Mouse (Mus musculus) forebrain, embryonic 11.5 days (tissue): ENCODE data around the gene Celf2. TPM values are rescaled to one million over a fixed set of nuclear protein-coding genes. Genes with fewer than 3 reads are reported as not detected.
A peak's percentile ranks its signal among the peaks of the same experiment; 100 is the strongest.

Experiments
- ATAC-seq: fragments of 200-750 bp; cut with Nextera tagmentation; replicated peaks from 2 replicates; pipeline ENCODE4 v1.8.0; 2017; ENCODE audit warnings: moderate TSS enrichment; ENCODE audit not compliant: low FRiP score
- DNase-seq: peaks from one replicate; pipeline ENCODE4 v3.0.0-alpha.2; 2017; ENCODE audit warnings: low spot score
- H3K27ac ChIP-seq: fragments of 300-500 bp; sonication (generic); 2 replicates; pipeline ENCODE4 v1.5.1; 2014; ENCODE audit warnings: low read depth, low read length
- H3K27me3 ChIP-seq: fragments of 300-500 bp; sonication (generic); 2 replicates; pipeline ENCODE4 v1.6.1; 2014; ENCODE audit warnings: mild to moderate bottlenecking, low read length, mixed read lengths; ENCODE audit not compliant: control insufficient read depth, insufficient read depth
- H3K36me3 ChIP-seq: fragments of 300-500 bp; sonication (generic); 2 replicates; pipeline ENCODE4 v1.6.1; 2014; ENCODE audit warnings: mild to moderate bottlenecking, low read length, moderate library complexity, mixed read lengths; ENCODE audit not compliant: control insufficient read depth, insufficient read depth
- H3K4me1 ChIP-seq: fragments of 300-500 bp; sonication (generic); replicated peaks from 2 replicates; pipeline ENCODE4 v1.6.1; 2014; ENCODE audit warnings: low read length, mixed read lengths; ENCODE audit not compliant: control insufficient read depth, insufficient read depth
- H3K4me2 ChIP-seq: fragments of 300-500 bp; sonication (generic); 2 replicates; pipeline ENCODE4 v1.6.1; 2014; ENCODE audit warnings: low read depth, mild to moderate bottlenecking, low read length, moderate library complexity, mixed read lengths; ENCODE audit not compliant: severe bottlenecking
- H3K4me3 ChIP-seq: fragments of 300-500 bp; sonication (generic); 2 replicates; pipeline ENCODE4 v1.5.1; 2014; ENCODE audit warnings: low read depth, low read length
- H3K9ac ChIP-seq: fragments of 300-500 bp; sonication (generic); 2 replicates; pipeline ENCODE4 v1.6.1; 2014; ENCODE audit warnings: low read length
- H3K9me3 ChIP-seq: fragments of 300-500 bp; sonication (generic); 2 replicates; pipeline ENCODE4 v1.6.1; 2016; ENCODE audit warnings: low read length, mixed read lengths; ENCODE audit not compliant: control insufficient read depth
- WGBS: fragments of 180-500 bp; shearing (Covaris S2); extraction: QIAGEN DNeasy Blood & Tissue Kit; methylation state at CpG from one replicate; pipeline ENCODE4 v1.1.7; 2014; 5-methylcytosine and 5-hydroxymethylcytosine counted together
- polyA plus RNA-seq: library from polyadenylated mRNA; unstranded; fragments of >200 nt; fragmentation: Nextera tagmentation; extraction: Ambion mirVana; gene quantifications from 2 replicates; pipeline ENCODE4 v1.2.1, GENCODE M21; 2014

Celf2 gene
- polyA plus RNA-seq, 1 experiment from 2014 or later, result 116 TPM

- H3K27me3 ChIP-seq, result no peaks in the 10 kb centered on the region
- WGBS, result 72% methylated on average over 8 of the region's 8 CpGs
- no peak for DNase-seq
- no peak overlapping the region for H3K4me3 ChIP-seq
- H3K4me1 ChIP-seq, result no peaks in the 10 kb centered on the region
- no peak overlapping the region for H3K4me2 ChIP-seq
- H3K9me3 ChIP-seq, result no peaks in the 10 kb centered on the region
- ATAC-seq, result no peak
- no peaks in the 10 kb centered on the region for H3K36me3 ChIP-seq
- no peak overlapping the region for H3K9ac ChIP-seq
- no peak overlapping the region for H3K27ac ChIP-seq
Measured at GRCm38 (mm10) chr2:7328018-7328899, 181.1 kb downstream of the Celf2 start.

- H3K4me2 ChIP-seq, result no peak overlapping the region
- WGBS, result 27% methylated on average over 3 of the region's 3 CpGs
- 0 out of 2 replicates have a peak, but pooled peaks cover 4% of the 10 kb centered on the region for H3K4me1 ChIP-seq
- ATAC-seq (peak; percentile 75), DNase-seq (no peak)
- H3K9me3 ChIP-seq, result no peaks in the 10 kb centered on the region
- no peak overlapping the region for H3K27ac ChIP-seq
- no peaks in the 10 kb centered on the region for H3K27me3 ChIP-seq
- no peak overlapping the region for H3K4me3 ChIP-seq
- H3K36me3 ChIP-seq, result no peaks in the 10 kb centered on the region
- H3K9ac ChIP-seq, result no peak overlapping the region
Measured at GRCm38 (mm10) chr2:7319760-7320159, 189.6 kb downstream of the Celf2 start.

GRCm38 (mm10) chr2:7311776-7312175, 197.6 kb downstream of the Celf2 start:
- Histone ChIP-seq H3K9me3 (no peaks in the 10 kb centered on the region), H3K4me1 (peaks cover 10% of the 10 kb centered on the region), H3K4me3 (no peak overlapping the region), H3K27me3 (no peaks in the 10 kb centered on the region), H3K36me3 (no peaks in the 10 kb centered on the region), H3K4me2 (no peak overlapping the region), H3K9ac (no peak overlapping the region), H3K27ac (no peak overlapping the region)
- 17% methylated on average over 3 of the region's 3 CpGs for WGBS
- peak; percentile 16; the same call in 1 of the 2 replicates for ATAC-seq
- DNase-seq, result no peak

DNA sequence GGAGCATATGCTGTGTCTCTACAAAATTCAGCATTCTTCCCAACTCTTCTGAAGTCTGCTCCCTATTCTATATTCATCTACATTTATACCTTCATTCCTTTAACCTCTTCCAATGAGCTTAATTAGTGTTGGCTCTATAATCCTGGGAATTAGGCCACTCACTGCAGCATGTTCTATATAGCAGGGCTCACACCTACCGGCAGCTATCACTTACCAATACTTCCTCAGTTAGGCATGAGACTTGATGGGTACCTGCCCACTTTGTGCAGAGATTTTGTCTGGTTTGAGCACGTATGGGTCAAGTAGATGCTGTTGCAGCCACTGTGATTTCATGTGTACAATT, 198.6 kb downstream of the Celf2 start:
- Histone ChIP-seq H3K4me1 (peaks cover 10% of the 10 kb centered on the region), H3K9ac (no peak overlapping the region), H3K36me3 (no peaks in the 10 kb centered on the region), H3K27ac (no peak overlapping the region), H3K9me3 (no peaks in the 10 kb centered on the region), H3K4me3 (no peak overlapping the region), H3K27me3 (no peaks in the 10 kb centered on the region), H3K4me2 (no peak overlapping the region)
- ATAC-seq (peak; percentile 36), DNase-seq (no peak)
- 39% methylated on average over 2 of the region's 2 CpGs for WGBS

DNA sequence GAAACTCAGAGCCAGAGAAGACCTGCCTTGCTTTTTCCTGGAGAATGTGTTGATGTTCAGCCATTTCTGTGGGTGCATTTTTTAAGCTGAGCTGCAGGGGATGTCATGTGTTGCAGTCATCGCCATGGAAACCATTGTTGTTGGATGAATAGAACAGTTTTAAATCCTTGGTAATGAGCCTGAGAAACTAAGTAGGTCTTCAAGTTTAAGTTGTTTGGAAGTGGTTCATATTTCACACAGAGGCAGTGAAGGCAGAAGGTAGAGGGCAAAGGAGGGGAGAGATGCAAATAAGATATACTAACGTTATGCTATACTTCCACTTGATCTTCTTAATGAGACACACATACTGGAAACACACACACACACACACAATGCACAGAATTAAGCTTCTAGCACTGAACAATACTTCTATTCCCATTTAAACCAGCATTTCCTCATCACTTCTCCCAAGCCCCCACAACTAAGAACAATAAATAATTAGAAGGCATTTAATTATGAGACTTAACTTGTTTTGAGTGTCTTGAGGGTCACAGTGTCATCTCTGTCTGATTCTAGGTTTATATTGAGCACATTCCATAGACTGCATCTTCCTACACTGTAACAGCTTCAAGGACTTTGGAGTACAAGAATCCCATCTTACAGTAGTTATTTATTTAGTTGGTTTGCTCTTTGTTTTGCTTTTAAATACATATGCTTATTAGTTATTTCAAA, 199.1 kb downstream of the Celf2 start:
- Histone ChIP-seq H3K9ac (no peak overlapping the region), H3K27ac (peak overlapping the region; percentile 33; the same call in 1 of the 2 replicates), H3K36me3 (no peaks in the 10 kb centered on the region), H3K4me2 (peak overlapping the region; percentile 6; the same call in 1 of the 2 replicates), H3K4me3 (no peak overlapping the region), H3K4me1 (peaks cover 10% of the 10 kb centered on the region), H3K27me3 (no peaks in the 10 kb centered on the region), H3K9me3 (no peaks in the 10 kb centered on the region)
- peak; percentile 69 for DNase-seq
- peak; percentile 87 for ATAC-seq
- 7% methylated on average over 2 of the region's 2 CpGs for WGBS

DNA sequence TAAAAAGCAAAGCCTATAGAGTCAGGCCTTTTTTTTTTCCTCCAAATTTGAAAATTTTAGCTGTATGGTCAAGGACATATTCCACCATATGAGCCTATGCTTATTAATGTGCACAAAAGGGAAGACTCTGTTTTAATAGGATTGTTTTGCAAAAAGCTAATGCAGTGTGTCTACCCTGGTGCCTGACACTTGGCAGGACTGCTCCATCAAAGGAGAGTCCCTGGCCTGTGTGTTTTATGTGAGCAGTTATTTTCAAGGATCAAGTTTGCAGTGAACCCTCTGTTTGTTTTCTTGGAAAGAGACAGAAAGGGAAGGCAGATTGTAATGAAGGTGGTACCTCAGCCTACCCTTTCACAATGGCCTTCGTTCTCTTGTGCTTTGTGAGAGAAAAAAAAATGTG, 200.0 kb downstream of the Celf2 start:
- ATAC-seq, result 0 out of 2 replicates have a peak, but pooled peaks have one; percentile 7
- Histone ChIP-seq H3K36me3 (no peaks in the 10 kb centered on the region), H3K27me3 (no peaks in the 10 kb centered on the region), H3K4me3 (no peak overlapping the region), H3K27ac (peak overlapping the region; percentile 67; the same call in 1 of the 2 replicates), H3K9ac (no peak overlapping the region), H3K4me2 (no peak overlapping the region), H3K4me1 (peaks cover 10% of the 10 kb centered on the region), H3K9me3 (no peaks in the 10 kb centered on the region)
- no peak for DNase-seq
- WGBS, result 24% methylated on average over 1 of the region's 1 CpGs

- peaks cover 10% of the 10 kb centered on the region for H3K4me1 ChIP-seq
- H3K9me3 ChIP-seq, result no peaks in the 10 kb centered on the region
- H3K4me3 ChIP-seq, result no peak overlapping the region
- H3K9ac ChIP-seq, result no peak overlapping the region
- H3K36me3 ChIP-seq, result no peaks in the 10 kb centered on the region
- ATAC-seq (no peak), DNase-seq (no peak)
- peak overlapping the region; percentile 67; the same call in 1 of the 2 replicates for H3K27ac ChIP-seq
- WGBS, result 43% methylated on average over 1 of the region's 1 CpGs
- no peaks in the 10 kb centered on the region for H3K27me3 ChIP-seq
- no peak overlapping the region for H3K4me2 ChIP-seq
Measured at GRCm38 (mm10) chr2:7308731-7309130, 200.6 kb downstream of the Celf2 start.

- H3K4me1 ChIP-seq, result no peaks in the 10 kb centered on the region
- ATAC-seq, result no peak
- H3K27ac ChIP-seq, result no peak overlapping the region
- no peaks in the 10 kb centered on the region for H3K27me3 ChIP-seq
- no peaks in the 10 kb centered on the region for H3K9me3 ChIP-seq
- no peak overlapping the region for H3K4me3 ChIP-seq
- no peak for DNase-seq
- H3K4me2 ChIP-seq, result no peak overlapping the region
- WGBS, result 93% methylated on average over 3 of the region's 3 CpGs
- no peaks in the 10 kb centered on the region for H3K36me3 ChIP-seq
- H3K9ac ChIP-seq, result no peak overlapping the region
Measured at GRCm38 (mm10) chr2:7287434-7287833, 221.9 kb downstream of the Celf2 start.
